Mouse (Mus musculus): ENCODE measurements around the gene 4921517D22Rik. TPM values are rescaled to one million over a fixed set of nuclear protein-coding genes. Genes with fewer than 3 reads are reported as not detected.

The 4921517D22Rik gene
- polyA plus RNA-seq (2012; rRNA removed) = not detected in 2 replicates

GRCm38 (mm10) chr13:59694008-59694407, at the start of gene 4921517D22Rik:
Gene 4921517D22Rik (minus strand): TSS chr13:59694108.

GRCm38 (mm10) chr13:59731652-59732051, 37.7 kb upstream of the 4921517D22Rik start, which contains the start of gene Spata31d1d:
Gene Spata31d1d (minus strand): TSS chr13:59731752.

GRCm38 (mm10) chr13:59711984-59712383, 18.1 kb upstream of the 4921517D22Rik start, which contains the start of gene Spata31d1b:
Gene Spata31d1b (plus strand): TSS chr13:59712284.

GRCm38 (mm10) chr13:59710230-59710629, 16.3 kb upstream of the 4921517D22Rik start, which contains the start of gene Spata31d1a:
Gene Spata31d1a (minus strand): TSS chr13:59710330.

GRCm38 (mm10) chr13:59675151-59676011, 18.5 kb downstream of the 4921517D22Rik start, which contains the start of gene Golm1:
Gene Golm1 (minus strand): TSS chr13:59675811.

Other genes with a start within 250 kb of the 4921517D22Rik start
- 61.7 and 66.3 TPM in 2 replicates for gene Agtpbp1, start 108.9 kb downstream of the 4921517D22Rik start, polyA plus RNA-seq (2012; rRNA removed)
- gene Naa35, start 108.8 kb downstream of the 4921517D22Rik start, polyA plus RNA-seq (2012; rRNA removed) = 112 and 114 TPM in 2 replicates
- gene Golm1, start 18.3 kb downstream of the 4921517D22Rik start, polyA plus RNA-seq (2012; rRNA removed) = 12.1 and 14.7 TPM in 2 replicates
- gene Spata31d1a, start 16.2 kb upstream of the 4921517D22Rik start, polyA plus RNA-seq (2012; rRNA removed) = 0.01 and 0.03 TPM in 2 replicates
- 0.03 TPM in 2 replicates for gene Spata31d1b, start 18.2 kb upstream of the 4921517D22Rik start, polyA plus RNA-seq (2012; rRNA removed)
- gene Spata31d1d, start 37.6 kb upstream of the 4921517D22Rik start, polyA plus RNA-seq (2012; rRNA removed) = not detected in 2 replicates
- 0.11 and 0.23 TPM in 2 replicates for gene 1700014D04Rik, start 52.6 kb upstream of the 4921517D22Rik start, polyA plus RNA-seq (2012; rRNA removed)
- 132 and 140 TPM in 2 replicates for gene Isca1, start 75.7 kb upstream of the 4921517D22Rik start, polyA plus RNA-seq (2012; rRNA removed)
- gene Gm49354, start 88.1 kb upstream of the 4921517D22Rik start, polyA plus RNA-seq (2012; rRNA removed) = 0.76 TPM in 1 of 2 replicates, not detected in the other
- gene Tut7, start 129.0 kb upstream of the 4921517D22Rik start, polyA plus RNA-seq (2012; rRNA removed) = 34.1 and 35.5 TPM in 2 replicates